Mouse (Mus musculus) small intestine, adult 2 months (tissue): ENCODE measurements around the gene Stim2. TPM values are rescaled to one million over a fixed set of nuclear protein-coding genes. Genes with fewer than 3 reads are reported as not detected.

Experiments
- H3K27ac ChIP-seq: fragments of 200-500 bp; 2 replicates; pipeline ENCODE4 v1.5.1; 2012; ENCODE audit warnings: low read depth, low read length, control low read depth, inconsistent platforms; ENCODE audit not compliant: insufficient read depth
- H3K27me3 ChIP-seq: fragments of 200-500 bp; 2 replicates; pipeline ENCODE4 v1.6.1; 2012; ENCODE audit warnings: mild to moderate bottlenecking, moderate library complexity, low read length, inconsistent platforms; ENCODE audit not compliant: control insufficient read depth, insufficient read depth
- H3K36me3 ChIP-seq: fragments of 200-500 bp; 2 replicates; pipeline ENCODE4 v1.6.1; 2012; ENCODE audit warnings: mild to moderate bottlenecking, low read length, control low read depth, inconsistent platforms; ENCODE audit not compliant: control insufficient read depth, insufficient read depth
- H3K4me1 ChIP-seq: fragments of 200-500 bp; 2 replicates; pipeline ENCODE4 v1.6.1; 2012; ENCODE audit warnings: low read length, inconsistent platforms, mixed read lengths; ENCODE audit not compliant: control insufficient read depth, insufficient read depth, insufficient read length
- H3K4me3 ChIP-seq: fragments of 200-500 bp; 2 replicates; pipeline ENCODE4 v1.5.1; 2012; ENCODE audit warnings: low read depth, mild to moderate bottlenecking, control low read depth, inconsistent platforms, low read length, moderate library complexity
- CTCF ChIP-seq: fragments of 200-500 bp; IDR thresholded peaks from 2 replicates; pipeline ENCODE4 v1.5.1; 2012; ENCODE audit warnings: low read depth, mild to moderate bottlenecking, control low read depth, inconsistent platforms, low read length, moderate library complexity, mixed read lengths; ENCODE audit not compliant: insufficient replicate concordance, insufficient read length; ENCODE audit errors: extremely low read depth
- POLR2A ChIP-seq: fragments of 200-500 bp; IDR thresholded peaks from 2 replicates; pipeline ENCODE4 v1.6.1; 2012; ENCODE audit warnings: low read depth, mild to moderate bottlenecking, control low read depth, inconsistent platforms, low read length, moderate library complexity
- WGBS: fragments of 180-500 bp; shearing (Covaris S2); methylation state at CpG from one replicate; pipeline ENCODE4 v1.1.7; 2018; 5-methylcytosine and 5-hydroxymethylcytosine counted together
- polyA plus RNA-seq: library from polyadenylated mRNA; depleted of rRNA; stranded (reverse); fragments of >200 nt; gene quantifications from 2 replicates; pipeline ENCODE4 v1.2.3, GENCODE M21; 2012; rRNA removed

Stim2 gene
- polyA plus RNA-seq, 1 experiment = 18.7 TPM

GRCm38 (mm10) chr5:54160561-54160960 is 162.3 kb downstream of the Stim2 start:
- H3K4me1 ChIP-seq = no peaks in the 10 kb centered on the region
- WGBS = 88% methylated on average over 4 of the region's 4 CpGs
- no peak overlapping the region for H3K27ac ChIP-seq
- H3K27me3 ChIP-seq = no peaks in the 10 kb centered on the region
- H3K4me3 ChIP-seq = no peak overlapping the region
- H3K36me3 ChIP-seq = no peaks in the 10 kb centered on the region
- TF ChIP-seq CTCF (no peak), POLR2A (no peak)

- Histone ChIP-seq H3K4me3 (no peak overlapping the region), H3K27ac (no peak overlapping the region), H3K27me3 (no peaks in the 10 kb centered on the region), H3K36me3 (no peaks in the 10 kb centered on the region), H3K4me1 (no peaks in the 10 kb centered on the region)
- 69% methylated on average over 4 of the region's 4 CpGs for WGBS
- TF ChIP-seq POLR2A = no peak
- TF ChIP-seq CTCF = no peak
Observed at GRCm38 (mm10) chr5:54163890-54164289, 165.6 kb downstream of the Stim2 start.

Other genes with a start within 250 kb of the Stim2 start
- 0.47 and 0.74 TPM in 2 replicates for gene Tbc1d19, start 188.9 kb upstream of the Stim2 start, polyA plus RNA-seq